Mouse (Mus musculus) neural tube, embryonic 12.5 days (tissue): ENCODE measurements around the gene Pla2g12b. TPM values are rescaled to one million over a fixed set of nuclear protein-coding genes. Genes with fewer than 3 reads are reported as not detected.

ENCODE experiments used
- ATAC-seq: fragments of 200-750 bp; cut with Nextera tagmentation; 2 replicates; pipeline ENCODE4 v1.8.0; 2017; ENCODE audit warnings: low read depth, mild to moderate bottlenecking, moderate TSS enrichment, moderate library complexity; ENCODE audit not compliant: low FRiP score
- H3K27ac ChIP-seq: fragments of 300-500 bp; sonication (generic); 2 replicates; pipeline ENCODE4 v1.5.1; 2016
- H3K27me3 ChIP-seq: fragments of 300-500 bp; sonication (generic); replicated peaks from 2 replicates; pipeline ENCODE4 v1.6.1; 2016; ENCODE audit warnings: mild to moderate bottlenecking
- H3K36me3 ChIP-seq: fragments of 300-500 bp; sonication (generic); 2 replicates; pipeline ENCODE4 v1.6.1; 2016; ENCODE audit warnings: mild to moderate bottlenecking
- H3K4me1 ChIP-seq: fragments of 300-500 bp; sonication (generic); 2 replicates; pipeline ENCODE4 v1.6.1; 2016
- H3K4me2 ChIP-seq: fragments of 300-500 bp; sonication (generic); replicated peaks from 2 replicates; pipeline ENCODE4 v1.6.1; 2016; ENCODE audit warnings: mild to moderate bottlenecking
- H3K4me3 ChIP-seq: fragments of 300-500 bp; sonication (generic); 2 replicates; pipeline ENCODE4 v1.5.1; 2016
- H3K9ac ChIP-seq: fragments of 300-500 bp; sonication (generic); 2 replicates; pipeline ENCODE4 v1.6.1; 2016; ENCODE audit warnings: mild to moderate bottlenecking
- H3K9me3 ChIP-seq: fragments of 300-500 bp; sonication (generic); 2 replicates; pipeline ENCODE4 v1.6.1; 2016; ENCODE audit warnings: mild to moderate bottlenecking
- WGBS: fragments of 180-500 bp; shearing (Covaris S2); methylation state at CpG from one replicate; pipeline ENCODE4 v1.1.7; 2016; 5-methylcytosine and 5-hydroxymethylcytosine counted together
- polyA plus RNA-seq: library from polyadenylated mRNA; unstranded; fragments of >200 nt; fragmentation: Nextera tagmentation; extraction: Ambion mirVana; gene quantifications from 2 replicates; pipeline ENCODE4 v1.2.1, GENCODE M21; 2016

Pla2g12b gene
- polyA plus RNA-seq: not detected in 2 replicates

DNA sequence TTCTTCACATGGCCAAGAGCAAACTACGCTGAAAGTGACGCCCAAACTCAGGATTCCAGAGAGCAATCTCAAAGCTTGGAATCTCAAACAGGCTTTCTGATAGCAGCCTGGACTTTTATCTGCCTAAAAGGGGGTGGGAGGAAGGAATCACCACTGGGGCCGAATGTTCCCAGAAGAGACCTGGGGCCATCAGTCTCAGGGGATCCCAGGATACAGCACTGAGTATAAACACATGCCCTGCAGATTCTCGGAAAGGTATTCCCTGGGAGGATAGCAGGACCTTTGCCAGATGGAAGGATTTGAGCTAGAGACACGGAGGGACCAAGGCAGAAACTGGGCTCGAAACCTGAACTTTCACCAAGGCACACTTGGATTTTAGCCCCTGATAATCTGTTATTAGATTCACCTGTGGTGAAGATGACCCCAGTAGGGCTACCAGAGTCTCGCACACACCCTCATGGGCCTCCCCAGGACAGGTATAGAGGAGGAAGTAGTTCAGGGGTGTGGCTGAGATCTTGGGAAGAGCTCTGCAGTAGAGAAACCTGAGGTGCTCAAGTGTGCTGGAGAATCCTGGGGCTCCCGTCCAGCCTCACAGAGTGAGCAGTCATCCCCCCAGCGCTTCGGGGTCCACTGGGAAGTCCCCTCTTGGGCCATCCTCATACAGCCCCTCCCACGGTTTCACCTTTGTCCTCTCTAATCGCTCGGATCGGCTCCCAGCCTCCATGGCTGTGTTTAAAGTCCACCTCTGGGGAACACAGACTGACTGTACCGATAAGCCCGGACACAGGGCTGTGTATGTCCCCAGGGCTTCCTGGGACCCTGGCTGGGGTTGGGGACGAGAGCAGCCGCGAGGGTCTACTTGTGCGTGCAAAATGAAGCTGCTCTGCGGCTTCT is at the start of gene Pla2g12b:
Gene Pla2g12b, plus strand, starts transcription at position 762 of the 894 bp plus-strand sequence.
- WGBS: 84% methylated on average over 21 of the region's 21 CpGs
- no peak for ATAC-seq

DNA sequence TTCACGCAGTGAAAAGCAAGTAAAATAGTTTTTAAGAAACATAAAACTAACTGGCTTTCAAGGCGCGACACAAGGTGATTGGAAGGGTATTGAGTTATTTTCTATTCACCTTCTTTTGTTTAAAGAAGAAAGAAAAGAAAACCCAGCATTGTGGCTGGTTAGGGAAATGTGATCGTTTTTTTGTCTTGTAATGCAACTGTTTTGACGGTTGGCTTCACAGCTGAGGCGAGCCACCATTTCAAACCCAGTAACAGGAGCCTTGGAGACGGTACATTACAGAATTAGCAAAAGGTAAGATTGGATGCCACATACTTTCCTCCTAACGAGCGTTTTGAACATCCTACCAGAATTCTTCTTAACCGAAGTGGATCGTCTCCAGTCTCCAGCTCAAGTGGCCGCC is 49.3 kb upstream of the Pla2g12b start:
- ATAC-seq: no peak
- 68% methylated on average over 12 of the region's 12 CpGs for WGBS
- no peaks in the 10 kb centered on the region for H3K9me3 ChIP-seq
- peaks cover 42% of the 10 kb centered on the region for H3K36me3 ChIP-seq
- no peak overlapping the region for H3K9ac ChIP-seq
- no peaks in the 10 kb centered on the region for H3K4me1 ChIP-seq
- H3K27me3 ChIP-seq: no peaks in the 10 kb centered on the region
- H3K4me2 ChIP-seq: no peak overlapping the region
- no peak overlapping the region for H3K27ac ChIP-seq
- no peak overlapping the region for H3K4me3 ChIP-seq

More for the DNA sequence above, at the start of gene Pla2g12b:
- no peak within 1 kb of the TSS for H3K4me2 ChIP-seq
- H3K27me3 ChIP-seq: no peaks in the 10 kb centered on the region
- H3K4me1 ChIP-seq: no peaks in the 10 kb centered on the region
- no peak within 1 kb of the TSS for H3K4me3 ChIP-seq
- H3K9me3 ChIP-seq: no peaks in the 10 kb centered on the region
- H3K36me3 ChIP-seq: no peaks in the 10 kb centered on the region
- no peak within 1 kb of the TSS for H3K27ac ChIP-seq
- no peak within 1 kb of the TSS for H3K9ac ChIP-seq

DNA sequence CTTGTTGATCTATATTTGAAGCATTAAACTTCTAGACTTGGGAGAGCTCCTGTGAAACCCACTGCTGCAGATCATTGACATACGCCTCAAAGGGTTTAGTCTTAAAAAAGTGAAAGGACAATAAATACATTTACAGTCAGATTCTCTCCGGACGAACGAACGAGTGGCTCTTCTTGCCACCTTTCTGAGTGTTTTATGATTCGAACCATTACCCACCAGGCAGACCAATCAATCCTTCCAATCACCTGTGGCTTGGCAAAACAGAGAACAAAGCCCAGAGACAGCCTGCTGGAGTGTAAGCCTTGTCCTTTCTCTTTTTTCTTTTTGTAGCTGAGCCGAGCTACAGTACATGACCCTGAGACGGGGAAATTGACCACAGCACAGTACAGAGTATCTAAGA is 48.4 kb upstream of the Pla2g12b start:
- H3K9ac ChIP-seq: no peak overlapping the region
- no peaks in the 10 kb centered on the region for H3K4me1 ChIP-seq
- 39% methylated on average over 8 of the region's 8 CpGs for WGBS
- H3K36me3 ChIP-seq: peaks cover 41% of the 10 kb centered on the region
- H3K27me3 ChIP-seq: no peaks in the 10 kb centered on the region
- no peaks in the 10 kb centered on the region for H3K9me3 ChIP-seq
- H3K27ac ChIP-seq: no peak overlapping the region
- H3K4me3 ChIP-seq: no peak overlapping the region
- H3K4me2 ChIP-seq: no peak overlapping the region
- no peak for ATAC-seq

DNA sequence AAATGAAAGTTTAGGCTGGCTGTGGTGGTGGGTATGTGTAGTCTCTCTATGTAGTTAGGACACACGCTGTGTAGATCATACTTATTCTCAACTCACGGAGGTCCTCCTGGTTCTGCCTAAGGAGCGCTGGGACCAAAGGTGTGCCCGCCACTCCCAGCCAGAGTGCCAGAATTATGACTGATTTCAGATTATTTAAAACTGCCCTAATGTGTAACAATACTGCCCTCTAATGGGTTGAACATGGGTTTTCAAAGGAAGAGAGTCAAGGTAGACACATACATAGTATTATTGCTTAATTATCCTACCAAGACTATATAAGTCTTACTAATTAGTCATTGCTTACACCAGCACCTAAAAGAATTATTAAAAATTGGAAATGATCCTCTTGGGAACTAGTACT is 44.7 kb upstream of the Pla2g12b start:
- Histone ChIP-seq H3K27me3 (no peaks in the 10 kb centered on the region), H3K4me1 (no peaks in the 10 kb centered on the region), H3K4me2 (no peak overlapping the region), H3K27ac (no peak overlapping the region), H3K36me3 (peaks cover 45% of the 10 kb centered on the region), H3K4me3 (no peak overlapping the region), H3K9me3 (no peaks in the 10 kb centered on the region), H3K9ac (no peak overlapping the region)
- 91% methylated on average over 4 of the region's 4 CpGs for WGBS
- no peak for ATAC-seq

DNA sequence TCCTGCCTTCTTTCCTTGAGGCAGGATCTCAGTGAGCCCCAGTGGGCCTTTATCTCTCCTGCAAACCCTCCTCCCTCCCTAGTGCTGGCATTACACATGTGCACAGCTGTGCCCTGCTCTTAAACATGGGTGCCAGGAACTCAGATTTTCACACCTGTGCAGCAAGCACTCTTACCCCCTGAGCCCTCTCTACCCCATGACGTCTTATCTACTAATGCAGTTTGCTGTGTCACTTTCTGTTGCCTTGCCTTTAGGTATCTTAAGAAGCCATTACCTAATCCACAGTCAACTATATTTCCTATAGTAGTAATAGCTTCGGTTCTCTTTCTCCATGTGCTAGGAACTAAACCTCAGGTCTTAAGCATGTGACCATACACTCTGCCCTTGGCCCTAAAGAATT is 40.3 kb upstream of the Pla2g12b start:
- Histone ChIP-seq H3K9ac (no peak overlapping the region), H3K27ac (no peak overlapping the region), H3K4me1 (no peaks in the 10 kb centered on the region), H3K9me3 (no peaks in the 10 kb centered on the region), H3K4me3 (no peak overlapping the region), H3K27me3 (no peaks in the 10 kb centered on the region), H3K4me2 (no peak overlapping the region), H3K36me3 (peaks cover 68% of the 10 kb centered on the region)
- WGBS: 97% methylated on average over 2 of the region's 2 CpGs
- ATAC-seq: no peak

DNA sequence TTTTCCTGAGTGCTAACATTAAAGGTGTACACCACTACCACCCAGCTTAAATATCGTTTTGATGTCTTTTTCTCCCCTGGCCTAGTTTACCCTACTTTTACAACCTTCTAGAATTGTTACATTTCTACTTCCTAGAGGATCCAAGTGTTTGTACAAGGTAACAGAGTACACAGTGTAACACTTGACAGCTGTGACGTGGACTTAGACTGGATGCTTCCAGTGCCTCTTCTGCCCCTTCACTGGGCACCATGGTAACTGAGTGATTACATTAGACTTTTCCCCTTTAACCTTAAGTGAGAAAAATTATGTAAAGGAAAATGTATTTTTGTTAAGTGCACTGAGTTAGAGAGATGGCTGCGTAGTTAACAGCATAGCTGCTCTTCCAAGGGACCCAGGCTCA is 38.9 kb upstream of the Pla2g12b start:
- no peak for ATAC-seq
- H3K36me3 ChIP-seq: peaks cover 80% of the 10 kb centered on the region
- H3K27ac ChIP-seq: no peak overlapping the region
- no peaks in the 10 kb centered on the region for H3K4me1 ChIP-seq
- whole genome bisulfite sequencing: 91% methylated on average over 3 of the region's 3 CpGs
- no peak overlapping the region for H3K9ac ChIP-seq
- H3K4me3 ChIP-seq: no peak overlapping the region
- no peaks in the 10 kb centered on the region for H3K27me3 ChIP-seq
- H3K9me3 ChIP-seq: no peaks in the 10 kb centered on the region
- no peak overlapping the region for H3K4me2 ChIP-seq

DNA sequence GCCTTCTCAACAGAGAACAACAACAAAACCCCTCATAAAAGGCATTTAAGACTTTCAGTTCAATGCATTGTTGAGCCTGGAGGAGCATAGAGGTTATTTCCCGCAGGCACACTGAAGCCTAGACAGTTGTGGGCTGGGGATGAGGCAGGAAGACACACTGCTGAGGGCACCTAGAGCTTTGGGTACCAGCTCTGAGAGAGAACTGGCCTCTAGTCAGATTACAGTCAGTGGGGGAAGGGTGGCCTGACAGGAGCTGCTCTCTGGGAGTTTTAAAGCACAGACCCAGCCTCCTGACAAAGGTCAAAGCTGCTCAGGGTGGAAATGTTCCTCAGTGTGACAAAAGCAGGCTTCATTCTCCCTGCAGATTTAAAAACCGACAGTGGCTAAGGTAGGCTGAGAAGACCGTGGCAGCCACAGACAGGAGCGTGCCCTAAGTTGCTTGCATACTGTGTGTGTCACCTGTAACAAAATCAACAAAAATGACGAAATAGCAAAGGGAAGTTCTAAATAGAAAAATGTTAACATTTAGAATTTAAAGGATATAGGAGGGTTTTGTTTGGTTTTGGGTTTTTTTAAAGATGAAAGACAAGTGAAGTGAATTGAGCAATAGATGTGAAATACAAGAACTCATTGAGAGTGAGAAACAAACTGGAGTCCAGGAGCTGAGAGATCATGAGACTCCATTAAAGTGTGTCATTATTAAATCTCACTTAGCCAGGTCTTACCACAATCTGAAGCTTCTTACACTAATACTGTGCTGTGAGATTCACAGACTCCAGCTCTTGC is 37.5 kb upstream of the Pla2g12b start:
- ATAC-seq: no peak
- Histone ChIP-seq H3K36me3 (peaks cover 88% of the 10 kb centered on the region), H3K9ac (no peak overlapping the region), H3K4me1 (no peaks in the 10 kb centered on the region), H3K27me3 (no peaks in the 10 kb centered on the region), H3K27ac (no peak overlapping the region), H3K9me3 (no peaks in the 10 kb centered on the region), H3K4me2 (no peak overlapping the region), H3K4me3 (no peak overlapping the region)
- WGBS: 81% methylated on average over 5 of the region's 5 CpGs

DNA sequence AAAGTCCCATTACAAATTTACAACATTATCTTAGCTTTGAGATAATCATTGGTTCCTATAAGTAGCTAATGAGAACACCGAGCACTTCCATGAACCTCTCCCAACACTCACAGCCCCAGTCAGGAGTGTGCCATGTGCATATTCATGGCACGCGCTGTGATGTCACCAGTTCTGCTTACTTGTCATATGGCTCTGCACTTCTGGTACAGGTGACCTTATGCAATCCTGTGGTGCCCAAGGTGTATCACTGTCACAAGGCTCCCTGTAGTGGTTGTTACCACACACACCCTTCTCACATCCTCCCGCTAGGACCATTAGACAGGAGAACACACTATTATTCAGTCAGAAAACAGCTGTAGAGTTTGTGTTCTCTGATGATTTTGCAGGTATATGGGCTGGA is 36.7 kb upstream of the Pla2g12b start:
- no peak overlapping the region for H3K9ac ChIP-seq
- no peak overlapping the region for H3K27ac ChIP-seq
- no peak overlapping the region for H3K4me3 ChIP-seq
- no peaks in the 10 kb centered on the region for H3K27me3 ChIP-seq
- WGBS: 95% methylated on average over 4 of the region's 4 CpGs
- ATAC-seq: no peak
- no peak overlapping the region for H3K4me2 ChIP-seq
- peaks cover 86% of the 10 kb centered on the region for H3K36me3 ChIP-seq
- H3K4me1 ChIP-seq: no peaks in the 10 kb centered on the region
- no peaks in the 10 kb centered on the region for H3K9me3 ChIP-seq

DNA sequence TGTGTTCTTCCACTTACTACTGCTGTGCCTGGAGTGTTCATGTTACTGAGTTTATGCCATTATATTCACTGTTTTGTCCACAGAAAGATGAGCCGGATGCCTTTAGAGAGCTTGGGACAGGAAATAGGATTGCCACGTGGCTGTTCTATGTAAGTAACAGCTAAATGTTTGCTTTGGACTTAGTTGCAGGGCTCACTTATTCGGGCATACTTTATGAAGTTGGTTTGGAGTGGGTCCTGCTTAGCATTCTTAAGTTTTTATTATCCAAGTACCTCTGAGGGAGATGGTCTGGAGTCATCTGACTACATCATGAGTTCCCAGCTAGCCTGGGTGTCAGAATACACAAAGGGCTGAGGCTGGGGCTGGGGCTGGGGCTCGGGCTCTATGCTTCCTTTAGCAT is 36.3 kb upstream of the Pla2g12b start:
- Histone ChIP-seq H3K27ac (no peak overlapping the region), H3K4me1 (no peaks in the 10 kb centered on the region), H3K4me2 (no peak overlapping the region), H3K9ac (no peak overlapping the region), H3K27me3 (no peaks in the 10 kb centered on the region), H3K4me3 (no peak overlapping the region), H3K9me3 (no peaks in the 10 kb centered on the region), H3K36me3 (peaks cover 85% of the 10 kb centered on the region)
- WGBS: 94% methylated on average over 4 of the region's 4 CpGs
- ATAC-seq: no peak

DNA sequence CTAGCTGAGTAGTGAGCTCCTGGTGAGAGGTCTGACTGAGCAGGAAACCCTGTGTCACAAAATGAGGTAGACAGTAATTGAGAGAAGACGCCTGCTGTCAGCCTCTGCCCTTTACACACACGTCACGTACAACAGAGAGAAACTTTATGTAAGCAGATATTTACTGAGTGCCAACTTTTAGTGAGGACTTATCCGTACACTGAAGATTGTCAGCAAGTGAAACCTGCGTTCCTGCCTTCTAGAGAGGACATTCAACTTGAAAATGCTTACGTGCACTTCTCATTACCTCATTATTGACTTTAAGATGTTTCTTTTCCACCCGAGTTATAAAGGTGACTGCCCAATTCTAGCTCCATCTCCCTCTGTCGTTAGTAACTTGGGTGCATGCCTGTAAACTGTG is 34.7 kb upstream of the Pla2g12b start:
- Histone ChIP-seq H3K4me3 (no peak overlapping the region), H3K4me2 (no peak overlapping the region), H3K27me3 (no peaks in the 10 kb centered on the region), H3K27ac (no peak overlapping the region), H3K36me3 (peaks cover 82% of the 10 kb centered on the region), H3K9me3 (no peaks in the 10 kb centered on the region), H3K9ac (no peak overlapping the region), H3K4me1 (no peaks in the 10 kb centered on the region)
- 91% methylated on average over 8 of the region's 8 CpGs for WGBS
- no peak for ATAC-seq

DNA sequence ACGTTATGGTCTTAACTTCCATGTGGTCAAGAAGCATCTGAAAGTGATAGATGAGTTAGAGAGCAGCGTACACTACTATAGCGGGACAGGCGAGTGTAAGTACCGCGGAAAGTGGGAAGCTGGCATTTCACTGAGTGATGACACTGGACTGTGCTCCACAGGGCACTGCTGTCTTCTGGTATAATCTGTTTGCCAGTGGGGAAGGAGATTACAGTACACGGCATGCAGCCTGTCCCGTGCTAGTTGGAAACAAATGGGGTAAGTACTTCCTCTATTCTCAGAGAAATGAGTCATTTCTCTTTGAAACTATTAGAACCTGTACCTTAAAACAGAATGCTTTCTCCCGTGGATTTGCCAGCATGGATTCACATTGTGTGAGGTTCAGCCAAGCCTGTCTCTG is 34.0 kb upstream of the Pla2g12b start:
- ATAC-seq: no peak
- Histone ChIP-seq H3K4me2 (no peak overlapping the region), H3K36me3 (peaks cover 81% of the 10 kb centered on the region), H3K27me3 (no peaks in the 10 kb centered on the region), H3K27ac (no peak overlapping the region), H3K4me3 (no peak overlapping the region), H3K4me1 (no peaks in the 10 kb centered on the region), H3K9me3 (no peaks in the 10 kb centered on the region), H3K9ac (no peak overlapping the region)
- WGBS: 94% methylated on average over 9 of the region's 9 CpGs

DNA sequence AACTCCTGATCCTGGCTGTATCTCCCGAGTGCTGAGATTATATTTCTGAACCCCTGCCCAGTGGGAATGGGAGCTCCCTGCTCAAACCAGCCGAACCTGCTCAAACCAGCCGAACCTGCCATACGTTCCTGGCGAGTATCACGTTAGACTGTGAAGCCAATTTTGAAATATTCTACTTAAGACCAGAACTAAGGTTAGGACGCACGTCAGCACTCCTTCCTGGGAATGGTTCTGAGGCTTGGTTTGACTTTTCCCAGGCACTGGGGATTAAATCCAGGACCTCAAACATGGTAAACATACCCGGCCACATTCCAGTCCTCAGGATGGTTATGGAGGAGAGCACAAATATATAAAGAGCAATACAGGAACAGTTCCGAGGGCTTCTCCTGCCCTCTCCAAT is 25.6 kb upstream of the Pla2g12b start:
- no peak overlapping the region for H3K9ac ChIP-seq
- no peak for ATAC-seq
- 0 out of 2 replicates have a peak, but pooled peaks cover 6% of the 10 kb centered on the region for H3K4me1 ChIP-seq
- H3K36me3 ChIP-seq: peaks cover 12% of the 10 kb centered on the region
- H3K27ac ChIP-seq: no peak overlapping the region
- no peaks in the 10 kb centered on the region for H3K27me3 ChIP-seq
- 95% methylated on average over 10 of the region's 10 CpGs for WGBS
- H3K9me3 ChIP-seq: no peaks in the 10 kb centered on the region
- H3K4me3 ChIP-seq: no peak overlapping the region
- H3K4me2 ChIP-seq: no peak overlapping the region
